ENCODE assay signal across 16 mouse cellular contexts in the genomic region with DNA sequence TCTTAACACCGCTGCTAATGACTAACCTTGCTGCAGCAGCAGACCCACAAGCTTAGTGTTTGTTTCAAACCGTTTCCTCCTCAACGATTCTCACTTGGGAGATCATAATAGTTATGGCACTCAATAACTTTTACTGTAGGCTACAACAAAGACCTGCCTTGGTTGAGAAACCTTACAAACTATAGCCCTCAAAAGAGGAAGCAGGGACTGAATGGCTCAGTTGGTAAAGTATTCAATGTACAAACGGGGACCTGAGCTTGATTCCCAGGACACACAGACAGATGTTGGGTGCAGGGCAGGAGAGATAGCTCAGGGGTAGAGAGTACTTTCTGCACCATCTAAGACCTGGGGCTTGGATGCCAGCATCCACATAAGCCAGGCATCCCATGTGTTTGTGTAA.
"Had no signal": no experiment of that assay in that cellular context is flagged by ENCODE, and none has a peak within 500 bp of the region (broad histone marks: within the 10 kb centered on the region; RNA-seq: fewer than 3 reads in every experiment).

No protein-coding gene starts in this region.

- H3K9me3 ChIP-seq: liver, embryonic 15.5 days; midbrain, embryonic 10.5 days; neural tube, embryonic 15.5 days had no signal

- H3K27ac ChIP-seq: liver, embryonic 15.5 days; midbrain, embryonic 10.5 days; neural tube, embryonic 15.5 days; stomach, postnatal 0 days had no signal

- DNase-seq: kidney, adult 11 months; kidney, postnatal 10 days; kidney, postnatal 4 days; lung, adult 2 months; lung, postnatal 36 days; midbrain, embryonic 14.5 days; retina, postnatal 1 day; right cerebral cortex, postnatal 4 days; thymus, postnatal 4 days had no signal

- H3K9ac ChIP-seq: liver, embryonic 15.5 days; neural tube, embryonic 15.5 days had no signal

- ATAC-seq: lung, postnatal 0 days had no signal

- H3K27me3 ChIP-seq: neural tube, embryonic 15.5 days had no signal

- H3K4me2 ChIP-seq: liver, embryonic 11.5 days; liver, embryonic 15.5 days; neural tube, embryonic 15.5 days had no signal

- H3K36me3 ChIP-seq: liver, embryonic 15.5 days; midbrain, embryonic 10.5 days; neural tube, embryonic 15.5 days had no signal

- H3K4me3 ChIP-seq: liver, embryonic 15.5 days; midbrain, embryonic 10.5 days; myocyte; neural tube, embryonic 15.5 days had no signal
